Mouse (Mus musculus) adipocyte (in vitro differentiated cells): ENCODE results near the gene Rps3.

Experiments
- DNase-seq: peaks from one replicate; pipeline ENCODE4 v3.0.0-alpha.2; 2016; ENCODE audit warnings: low spot score

Rps3 gene

DNA sequence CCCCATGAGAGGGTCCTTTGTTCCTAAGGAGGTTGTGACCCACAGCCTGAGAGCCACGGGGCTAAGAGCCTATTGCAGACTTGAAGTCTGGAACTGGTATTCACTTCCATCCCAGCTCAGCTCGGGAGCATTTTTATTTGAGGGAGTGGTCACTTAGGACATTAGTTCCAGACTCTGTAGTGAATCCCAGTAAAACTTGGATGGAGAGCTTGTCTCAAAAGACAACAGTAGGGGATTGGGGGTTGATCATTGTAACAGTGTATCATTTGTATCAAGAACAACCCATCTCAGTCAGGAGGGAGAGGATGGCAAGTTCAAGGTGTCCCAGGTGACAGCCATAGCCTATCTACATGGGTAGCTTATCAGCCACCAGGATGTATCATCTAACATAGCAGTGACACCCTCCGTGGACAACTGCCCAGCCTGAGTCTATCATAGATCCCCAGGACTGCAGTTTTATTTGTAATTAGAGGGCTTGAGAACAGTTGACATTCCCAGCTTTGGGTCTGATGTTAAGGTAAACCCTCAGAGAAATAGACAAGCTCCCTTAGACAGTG, 6.9 kb downstream of the Rps3 start:
- no peak for DNase-seq

GRCm38 (mm10) chr7:99475562-99475911, 8.0 kb downstream of the Rps3 start:
- DNase-seq: no peak

DNA sequence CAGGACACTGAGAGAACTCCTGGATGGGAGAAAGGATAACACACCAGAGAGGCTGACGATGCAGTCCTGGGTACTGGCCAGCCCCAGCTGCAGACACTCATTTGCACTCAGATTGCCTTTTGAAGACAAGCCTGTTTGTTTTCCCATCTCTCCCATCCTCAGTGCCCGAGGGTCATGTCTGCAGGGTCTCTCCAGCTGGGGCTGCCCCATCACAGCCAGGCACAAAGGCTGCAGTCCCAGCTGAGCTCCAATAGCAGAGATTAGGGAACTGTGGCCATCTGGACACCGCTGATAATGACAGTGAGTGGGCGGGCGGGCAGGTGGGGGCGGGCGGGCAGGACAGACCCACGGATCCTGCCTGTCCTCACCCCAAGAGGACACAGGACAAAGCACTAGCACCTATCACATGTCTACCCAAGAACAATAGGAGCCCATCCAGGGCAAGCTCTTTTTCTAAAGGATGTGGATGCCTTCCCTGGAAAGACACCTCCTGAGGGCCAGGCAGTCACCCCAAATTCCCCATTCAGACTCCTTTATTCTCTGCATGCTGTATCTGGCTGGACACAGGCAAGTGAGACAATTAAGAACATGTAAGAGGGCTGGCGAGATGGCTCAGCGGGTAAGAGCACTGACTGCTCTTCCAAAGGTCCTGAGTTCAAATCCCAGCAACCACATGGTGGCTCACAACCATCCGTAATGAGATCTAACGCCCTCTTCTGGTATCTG, 8.5 kb downstream of the Rps3 start:
- no peak for DNase-seq

- DNase-seq: peak; percentile 20
These were observed 9.7 kb downstream of the Rps3 start for GRCm38 (mm10) chr7:99473638-99474407.

DNA sequence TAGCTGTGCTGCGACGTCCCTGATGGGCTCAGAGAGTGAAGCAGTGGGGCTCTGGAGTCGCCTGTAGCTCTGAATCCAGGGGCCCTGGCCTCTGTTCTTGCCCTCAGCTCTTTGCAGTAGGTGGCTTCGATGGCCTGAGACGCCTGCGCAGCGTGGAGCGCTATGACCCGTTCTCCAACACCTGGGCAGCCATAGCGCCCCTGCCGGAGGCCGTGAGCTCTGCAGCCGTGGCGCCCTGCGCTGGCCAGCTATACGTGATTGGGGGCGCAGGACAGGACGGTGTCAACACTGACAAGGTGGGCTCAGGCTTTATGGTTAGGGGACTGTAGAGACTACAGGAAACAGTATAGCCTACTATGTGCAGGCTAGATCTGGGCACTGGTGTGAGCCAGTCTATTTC, 12.0 kb downstream of the Rps3 start:
- no peak for DNase-seq

DNA sequence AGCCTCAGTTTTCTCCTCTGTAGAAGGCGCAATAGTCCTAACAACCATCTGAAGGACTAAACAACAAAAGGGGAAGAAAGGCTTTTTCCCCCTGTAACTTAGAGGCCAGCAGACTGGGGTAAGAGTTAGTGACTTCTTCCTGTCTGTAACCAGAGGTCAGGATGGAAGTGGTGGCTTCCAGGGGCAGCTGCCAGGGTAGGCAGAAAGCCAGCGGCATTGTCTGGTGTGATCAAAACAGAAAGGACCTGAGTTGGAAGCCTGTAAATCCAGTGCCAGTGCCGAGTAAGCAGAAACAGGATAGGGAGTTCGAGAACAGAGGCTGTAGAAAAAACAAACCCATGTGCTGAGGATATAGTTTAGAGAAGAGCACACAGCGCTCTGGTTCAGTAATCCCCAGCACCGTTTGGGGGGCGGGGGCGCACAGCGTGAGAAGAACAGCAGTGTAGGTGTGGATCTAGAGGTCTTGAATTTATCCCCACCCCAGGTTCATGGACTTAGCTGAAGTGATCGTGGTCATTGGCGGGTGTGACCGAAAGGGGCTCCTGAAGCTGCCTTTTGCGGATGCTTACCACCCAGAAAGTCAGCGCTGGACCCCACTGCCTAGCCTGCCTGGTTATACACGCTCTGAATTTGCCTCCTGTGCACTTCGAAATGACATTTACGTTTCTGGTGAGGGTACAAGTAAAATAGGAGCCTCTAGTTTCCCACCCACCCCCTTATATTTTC, 13.7 kb downstream of the Rps3 start:
- no peak for DNase-seq

DNA sequence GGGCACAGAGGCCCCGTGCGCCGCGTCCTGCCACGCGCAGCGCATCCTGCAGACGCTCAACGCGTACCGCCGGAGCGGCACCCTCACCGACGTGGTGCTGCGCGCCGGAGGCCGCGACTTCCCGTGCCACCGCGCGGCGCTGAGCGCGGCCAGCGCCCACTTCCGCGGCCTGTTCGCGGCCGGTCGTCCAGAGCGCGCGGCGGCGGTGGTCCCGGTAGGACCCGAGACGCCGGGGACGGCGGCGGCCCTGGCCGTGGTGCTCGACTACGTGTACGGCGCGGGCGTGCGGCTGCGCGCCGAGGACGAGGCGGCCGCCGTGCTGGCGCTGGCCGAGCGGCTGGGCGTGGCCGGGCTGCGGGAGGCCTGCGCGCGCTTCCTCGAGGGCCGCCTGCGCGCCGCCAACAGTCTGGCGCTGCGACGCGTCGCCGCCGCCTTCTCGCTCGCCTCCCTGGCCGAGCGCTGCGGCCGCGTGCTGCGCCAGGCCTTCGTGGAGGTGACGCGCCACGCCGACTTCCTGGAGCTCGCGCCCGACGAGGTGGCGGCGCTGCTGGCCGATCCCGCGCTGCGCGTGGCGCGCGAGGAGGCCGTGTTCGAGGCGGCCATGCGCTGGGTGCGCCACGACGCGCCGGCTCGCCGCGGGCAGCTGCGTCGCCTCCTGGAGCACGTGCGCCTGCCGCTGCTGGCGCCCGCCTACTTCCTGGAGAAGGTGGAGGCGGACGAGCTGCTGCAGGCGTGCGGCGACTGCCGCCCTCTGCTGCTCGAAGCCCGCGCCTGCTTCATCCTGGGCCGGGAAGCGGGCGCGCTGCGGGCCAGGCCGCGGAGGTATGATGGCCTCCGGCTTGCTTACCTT, 15.0 kb downstream of the Rps3 start:
- no peak for DNase-seq

DNA sequence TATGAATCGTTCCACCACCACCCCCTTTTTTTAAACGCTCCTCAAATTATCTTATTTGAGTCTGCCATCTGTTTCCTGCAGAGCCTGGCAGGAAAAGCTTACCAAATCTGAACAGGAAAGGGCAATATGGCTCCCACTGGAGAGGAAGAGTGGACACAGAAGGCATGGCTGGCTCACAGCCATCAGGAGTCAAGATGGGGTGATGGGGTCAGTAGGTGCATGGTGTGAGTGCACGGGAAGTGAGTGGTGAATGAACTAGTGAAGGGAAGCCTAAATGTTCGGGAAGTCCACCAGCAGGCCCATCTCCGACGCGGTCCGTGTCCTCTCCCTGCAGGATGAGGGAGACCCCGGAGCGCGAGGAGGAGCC, 15.6 kb downstream of the Rps3 start:
- no peak for DNase-seq

DNA sequence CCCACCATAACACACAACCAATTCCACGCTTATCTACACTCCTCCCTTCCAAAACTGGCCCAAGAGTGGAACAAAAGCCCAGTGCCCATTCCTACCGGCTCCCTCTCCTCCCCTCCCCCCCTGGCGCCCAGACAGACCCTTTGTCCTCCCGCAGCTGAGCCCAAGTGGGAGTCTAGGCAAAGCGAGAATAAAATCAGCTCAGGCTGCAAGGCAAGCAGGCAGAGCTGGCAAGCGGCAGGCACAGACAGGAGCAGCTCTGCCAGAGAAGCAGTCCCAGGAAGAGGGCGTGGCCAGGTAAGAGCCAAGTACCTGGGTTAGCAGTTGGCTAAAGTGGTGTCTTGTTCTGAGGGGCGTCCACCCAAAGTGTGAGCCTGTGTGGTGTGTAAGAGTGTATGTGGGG, 17.7 kb downstream of the Rps3 start, which contains the start of gene Klhl35:
TSS of gene Klhl35 (plus strand) at position 194 of the 400 bp plus-strand sequence.
- no peak for DNase-seq

DNA sequence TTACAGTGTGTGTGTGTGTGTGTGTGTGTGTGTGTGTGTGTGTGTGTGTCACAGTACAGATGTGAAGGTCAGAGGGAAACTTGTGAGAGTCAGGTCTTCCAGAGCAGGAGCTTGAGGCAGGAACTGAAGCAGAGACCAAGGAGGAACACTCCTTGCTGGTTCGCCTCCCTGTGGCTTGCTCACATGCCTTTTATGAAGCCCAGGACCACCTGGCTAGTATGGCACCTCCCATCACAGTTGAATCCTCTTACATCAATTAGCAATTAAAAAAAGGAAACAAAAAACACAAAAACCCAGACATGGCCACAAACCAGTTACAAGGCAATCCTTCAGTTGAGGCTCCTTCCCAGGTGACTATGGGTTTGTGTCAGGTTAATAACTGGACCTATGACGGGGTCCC, 20.4 kb downstream of the Rps3 start:
- DNase-seq: no peak

DNA sequence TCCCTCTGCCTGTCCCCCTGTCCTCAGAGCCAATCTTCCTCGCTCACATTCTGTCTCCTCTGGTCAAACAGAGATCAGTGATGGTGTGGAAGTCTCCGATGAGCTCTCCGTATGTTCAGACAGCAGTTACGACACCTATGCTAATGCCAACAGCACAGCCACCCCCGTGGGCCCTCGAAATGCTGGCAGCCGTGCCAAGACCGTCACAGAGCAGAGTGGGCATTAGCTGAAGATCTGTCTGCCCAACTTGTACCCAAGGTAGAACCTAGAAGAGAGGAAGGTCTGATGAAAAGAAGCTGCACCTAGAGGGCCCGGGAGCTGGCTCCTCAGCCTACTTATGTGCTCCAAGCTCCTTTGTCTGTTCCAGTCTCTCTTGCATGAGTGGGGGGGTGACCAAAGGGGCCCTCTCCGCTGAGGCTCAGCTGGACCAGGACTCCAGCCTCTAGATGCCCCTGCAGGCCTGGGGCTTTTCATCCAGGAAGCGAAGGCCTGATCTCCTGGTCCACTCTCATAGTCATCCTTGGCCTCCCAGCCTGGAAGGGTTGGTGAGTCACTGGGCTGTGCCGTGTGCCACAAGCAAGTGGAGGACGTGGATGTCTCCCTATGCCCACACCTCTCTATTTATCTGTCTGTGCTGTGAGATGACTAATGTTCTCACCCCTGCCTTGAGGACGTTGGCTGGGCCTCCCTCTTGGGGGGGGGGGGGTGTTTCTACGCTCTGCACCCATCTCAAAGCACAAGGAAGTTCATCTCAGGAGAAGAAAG, 23.5 kb downstream of the Rps3 start:
- DNase-seq: no peak

DNA sequence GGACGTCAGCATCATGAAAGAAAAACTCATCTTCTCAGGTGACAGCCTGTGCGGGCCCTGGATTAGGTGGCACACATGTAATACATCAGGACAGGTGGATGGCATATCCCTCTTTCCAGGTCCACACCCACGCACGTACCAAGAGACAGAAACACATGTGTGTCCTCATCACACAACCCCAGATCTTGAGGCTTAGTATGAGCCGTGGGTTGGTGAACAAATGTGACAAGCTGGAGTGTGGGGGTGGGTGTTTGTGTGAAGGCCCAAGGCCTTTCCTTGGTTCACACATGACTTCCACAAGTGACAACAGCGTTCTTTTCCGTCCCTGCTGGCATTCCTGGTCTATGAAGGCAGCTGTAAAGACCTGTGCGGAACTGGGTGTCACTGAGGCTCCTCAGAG, 24.7 kb downstream of the Rps3 start:
- no peak for DNase-seq

GRCm38 (mm10) chr7:99454044-99454443, 29.5 kb downstream of the Rps3 start:
- no peak for DNase-seq

GRCm38 (mm10) chr7:99452859-99453258, 30.7 kb downstream of the Rps3 start:
- DNase-seq: no peak

DNA sequence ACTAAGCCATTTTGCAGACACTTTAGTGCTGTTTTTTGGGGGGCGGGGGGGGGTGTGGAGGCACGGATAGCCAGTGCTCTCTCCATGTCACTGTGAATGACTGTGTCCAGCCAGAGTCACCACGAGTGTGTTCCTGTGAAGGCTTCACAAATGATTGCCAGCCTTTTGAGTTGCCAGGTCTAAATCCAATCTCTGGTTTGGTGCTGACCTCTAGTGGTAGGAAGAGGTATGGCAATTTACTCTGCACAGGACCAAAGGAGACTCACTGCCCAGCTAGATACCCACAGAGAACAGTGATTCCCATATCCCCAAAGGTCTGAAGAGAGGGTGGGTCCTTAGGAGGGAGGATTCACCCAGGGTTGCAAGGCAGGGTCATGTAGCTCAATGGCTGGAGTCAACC, 32.8 kb downstream of the Rps3 start:
- DNase-seq: peak; percentile 80

GRCm38 (mm10) chr7:99449751-99450150, 33.8 kb downstream of the Rps3 start:
- DNase-seq: no peak

GRCm38 (mm10) chr7:99449063-99449462, 34.5 kb downstream of the Rps3 start:
- DNase-seq: no peak

- no peak for DNase-seq
These were observed 34.9 kb downstream of the Rps3 start for GRCm38 (mm10) chr7:99448619-99449018.

DNA sequence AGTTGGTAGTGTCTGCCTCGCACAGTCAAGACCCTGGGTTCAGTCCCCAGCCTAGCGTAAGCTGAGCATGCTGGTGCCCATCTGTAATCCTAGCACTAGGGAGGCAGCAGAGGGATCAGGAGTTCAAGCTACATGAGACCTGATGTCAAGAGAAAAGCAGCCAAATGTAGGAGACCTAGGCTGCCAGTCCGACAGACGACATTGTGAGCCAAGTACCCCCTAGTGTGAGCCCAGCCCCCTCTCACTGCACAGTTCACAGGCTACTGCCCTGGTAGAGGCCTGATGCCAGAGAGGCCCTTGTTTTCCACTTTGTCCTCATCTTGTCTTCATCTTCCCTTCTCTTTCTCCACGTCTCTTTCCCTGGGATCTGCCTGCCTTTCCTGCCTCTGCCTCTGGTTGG, 36.2 kb downstream of the Rps3 start:
- DNase-seq: no peak

DNA sequence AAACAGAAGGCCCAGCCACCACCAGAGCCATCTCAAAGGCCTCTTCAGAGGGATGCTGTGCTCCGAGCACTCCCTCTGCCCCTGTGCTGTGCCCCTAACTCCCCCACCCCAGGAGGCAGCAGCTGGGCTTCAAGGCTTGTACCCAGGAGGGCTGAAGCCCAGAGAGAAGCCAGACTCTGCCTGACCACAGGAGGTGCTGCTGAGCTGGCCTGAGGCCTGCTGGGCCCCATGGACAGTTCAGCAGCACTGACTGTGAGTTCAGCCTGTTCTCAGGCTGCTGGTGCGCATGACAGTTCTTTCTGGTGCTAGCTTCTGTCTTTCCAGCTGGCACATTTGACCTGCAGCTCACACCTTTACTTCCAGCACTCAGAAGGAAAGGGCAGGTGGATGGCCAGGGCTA, 37.7 kb downstream of the Rps3 start:
- no peak for DNase-seq

GRCm38 (mm10) chr7:99444012-99444411, 39.5 kb downstream of the Rps3 start:
- DNase-seq: no peak
